Mouse (Mus musculus) adrenal gland, postnatal 14 days (tissue): ENCODE measurements around the gene Xab2. TPM values are rescaled to one million over a fixed set of nuclear protein-coding genes. Genes with fewer than 3 reads are reported as not detected.

Experiments
- DNase-seq: peaks from one replicate; pipeline ENCODE4 v3.0.0; 2021; ENCODE audit warnings: mixed read lengths
- long read RNA-seq, 2 experiments: library from polyadenylated mRNA; stranded (forward); transcript quantifications; one replicate each; pipeline ENCODE4 v2.0.0; 2021
- total RNA-seq: library from RNA; stranded (reverse); gene quantifications from 2 replicates; pipeline ENCODE4 v1.2.3, GENCODE M21; 2021

The Xab2 gene
- 31.5 and 38.2 TPM in 2 replicates for total RNA-seq
- long read RNA-seq, experiment 1, full-length matches to known transcripts: 49 of 63 reads
- long read RNA-seq, experiment 1, partial matches to known transcripts: 6 of 63 reads
- long read RNA-seq, experiment 1, other reads (novel, unspliced or antisense): 8 of 63 reads
- long read RNA-seq, experiment 2, full-length matches to known transcripts: 23 of 31 reads
- long read RNA-seq, experiment 2, partial matches to known transcripts: 5 of 31 reads
- long read RNA-seq, experiment 2, other reads (novel, unspliced or antisense): 3 of 31 reads

DNA sequence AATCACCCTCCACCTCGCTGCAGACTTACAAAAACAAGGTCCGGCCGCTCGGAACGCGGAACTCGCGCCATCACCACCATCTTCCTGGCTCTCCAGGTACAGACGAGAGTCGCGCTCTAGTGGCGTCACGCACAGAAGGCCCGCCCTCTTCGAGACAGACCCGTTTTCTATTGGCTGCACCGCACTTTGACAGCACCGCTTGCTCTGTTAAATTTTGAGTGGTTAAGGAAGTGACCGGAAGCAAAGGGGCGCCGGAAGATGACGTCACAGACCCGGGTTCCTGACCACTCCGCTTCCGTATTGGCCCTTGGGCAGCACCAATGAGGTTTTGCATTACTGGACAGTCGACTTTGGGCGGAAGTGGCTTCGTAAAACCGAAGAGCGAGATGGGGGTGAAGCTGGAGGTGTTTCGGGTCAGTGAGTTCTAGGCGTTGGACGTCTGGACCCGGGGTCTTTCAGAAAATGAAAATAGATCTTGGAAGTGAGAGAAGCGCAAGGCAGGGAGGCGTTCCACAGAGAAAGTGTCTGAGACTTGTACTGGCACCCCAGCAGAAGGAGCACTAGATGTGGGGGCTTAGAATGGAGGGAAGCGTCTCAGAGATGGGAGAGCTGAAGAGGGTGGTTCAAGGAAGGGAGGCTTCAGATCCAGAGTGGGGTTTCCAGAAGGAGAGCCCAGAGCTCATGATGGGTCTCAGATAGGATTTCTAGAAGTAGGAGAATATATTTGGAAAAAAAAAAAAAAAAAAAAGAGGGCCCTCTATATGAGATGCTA, at the start of gene Xab2, which contains the start of gene Pet100:
TSS of gene Xab2 (minus strand) at position 118 of the 772 bp plus-strand sequence.
TSS of gene Pet100 (plus strand) at position 350 of the 772 bp plus-strand sequence.
- peak; percentile 98 for DNase-seq

DNA sequence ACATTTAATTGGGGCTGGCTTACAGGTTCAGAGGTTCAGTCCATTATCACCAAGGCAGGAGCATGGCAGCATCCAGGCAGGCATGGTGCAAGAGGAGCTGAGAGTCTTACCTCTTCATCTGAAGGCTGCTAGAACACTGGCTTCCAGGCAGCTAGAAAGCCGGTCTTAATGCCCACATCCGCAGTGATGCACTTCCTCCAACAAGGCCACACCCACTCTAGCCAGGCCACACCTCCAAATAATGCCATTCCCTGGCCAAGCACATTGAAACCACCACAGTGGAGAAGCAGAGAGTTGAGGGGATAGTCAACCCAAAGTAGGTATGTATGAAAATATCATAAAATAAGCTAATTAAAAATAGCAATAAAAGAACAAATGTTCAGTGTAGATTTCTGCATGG, 49.3 kb upstream of the Xab2 start:
- DNase-seq: no peak

DNA sequence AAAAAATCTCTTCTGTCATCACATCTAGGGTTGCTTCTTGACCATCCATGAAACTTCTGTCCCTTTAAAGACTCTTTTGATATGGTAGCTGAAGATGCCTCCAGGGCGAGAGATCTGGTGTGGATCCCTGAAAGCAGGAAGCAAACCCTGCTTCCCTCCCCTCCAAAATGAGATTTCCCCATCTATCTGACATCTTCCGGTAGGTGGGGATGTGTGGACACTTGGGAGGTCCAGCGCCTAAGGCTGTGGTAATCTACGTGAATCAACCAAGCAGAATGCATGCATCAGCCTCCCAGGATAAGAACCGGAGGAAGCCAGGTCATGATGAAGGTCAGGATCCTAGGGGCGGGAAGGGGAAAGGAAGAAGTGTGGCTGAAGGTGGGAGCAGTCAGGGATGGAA, 44.4 kb upstream of the Xab2 start, which contains the start of gene Mcemp1:
TSS of gene Mcemp1 (plus strand) at position 248 of the 400 bp plus-strand sequence.
- DNase-seq: no peak

DNA sequence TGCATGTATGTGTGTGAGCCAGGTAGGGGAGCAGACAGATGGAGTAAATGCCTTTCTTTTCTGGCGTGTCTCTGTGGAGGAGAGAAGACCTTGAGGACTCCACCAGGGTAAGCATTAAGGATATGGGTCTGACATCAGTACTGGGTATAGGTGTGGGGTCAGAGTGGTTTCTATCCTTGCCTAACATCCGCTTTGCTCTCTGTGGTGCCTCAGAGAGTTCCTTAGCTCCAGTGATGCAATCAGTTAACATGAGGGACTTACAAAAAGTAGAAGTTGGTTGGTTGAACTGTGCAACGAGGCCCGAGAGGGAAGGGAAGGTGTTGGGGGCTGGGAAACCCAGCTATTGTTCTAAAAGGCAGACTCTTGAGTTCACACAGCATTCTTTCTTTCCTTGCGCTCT, 43.3 kb upstream of the Xab2 start:
- no peak for DNase-seq

DNA sequence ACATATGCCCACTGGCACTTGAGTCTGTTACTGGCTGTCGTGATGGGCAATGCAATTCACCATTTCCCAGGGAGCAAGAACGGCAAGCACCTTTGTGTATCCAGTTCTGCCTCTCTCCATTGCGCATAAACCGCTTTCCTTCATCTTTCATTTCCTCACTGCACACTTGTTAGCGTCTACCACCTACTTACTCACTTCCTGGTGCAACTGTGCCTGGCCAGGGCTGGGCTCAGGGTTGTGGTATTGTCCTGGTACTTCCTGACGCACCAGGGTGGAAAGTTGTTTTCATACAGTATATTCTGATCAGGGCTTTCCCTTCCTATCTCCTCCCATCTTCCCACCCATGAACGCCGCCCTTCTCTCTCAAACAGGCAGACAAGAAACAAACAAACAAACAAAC, 39.8 kb upstream of the Xab2 start:
- DNase-seq: no peak

DNA sequence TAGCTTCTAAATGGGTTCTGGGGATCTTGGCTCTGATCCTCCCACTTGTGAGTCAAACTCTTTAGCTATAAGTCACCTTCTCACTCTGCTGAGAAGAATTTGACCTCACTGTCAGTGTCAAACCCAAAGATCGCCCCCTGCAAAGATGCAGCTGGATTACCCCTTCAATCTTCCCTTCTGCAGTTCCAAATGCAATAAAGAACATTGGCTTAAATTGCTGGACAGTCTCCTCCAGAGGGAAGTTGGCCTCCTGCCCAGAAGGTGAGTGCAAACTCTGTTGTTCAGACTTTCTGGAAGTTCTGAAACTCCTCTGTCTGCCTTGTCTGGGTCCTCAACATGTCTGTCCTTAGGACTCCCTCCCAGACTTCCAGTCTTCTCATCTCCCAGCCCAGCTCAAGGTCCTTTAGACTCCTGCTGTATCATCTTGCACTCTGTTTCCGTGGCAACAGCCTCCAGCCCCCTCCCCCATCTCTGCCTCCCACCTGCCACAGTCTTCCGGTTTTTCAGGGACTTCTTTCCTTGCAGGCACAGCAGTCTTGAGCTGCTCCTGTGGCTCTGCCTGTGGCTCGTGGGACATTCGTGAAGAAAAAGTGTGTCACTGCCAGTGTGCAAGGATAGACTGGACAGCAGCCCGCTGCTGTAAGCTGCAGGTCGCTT, 35.7 kb upstream of the Xab2 start:
- DNase-seq: peak; percentile 45

DNA sequence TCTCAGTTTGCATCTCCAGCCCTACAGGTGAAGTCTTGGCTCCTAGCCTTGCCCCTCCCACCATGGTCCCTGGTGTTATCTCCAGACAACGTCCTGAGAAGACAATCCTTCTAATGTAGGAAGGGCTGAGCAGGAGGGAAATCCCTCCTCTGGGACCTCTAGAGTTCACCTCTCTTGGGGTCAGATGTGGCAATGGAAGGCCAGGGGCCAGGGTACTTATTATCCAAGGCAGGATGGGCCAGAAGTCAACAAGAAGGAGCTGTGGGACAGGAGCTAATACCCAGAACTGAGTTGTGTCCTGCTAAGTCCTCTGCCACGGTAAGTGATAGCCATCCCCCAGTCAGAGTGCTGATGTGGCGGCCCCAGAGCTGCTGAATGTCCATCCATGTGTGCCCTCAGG, 34.4 kb upstream of the Xab2 start, which contains the start of gene Retn:
TSS of gene Retn (plus strand) at position 245 of the 400 bp plus-strand sequence.
- DNase-seq: peak; percentile 38

DNA sequence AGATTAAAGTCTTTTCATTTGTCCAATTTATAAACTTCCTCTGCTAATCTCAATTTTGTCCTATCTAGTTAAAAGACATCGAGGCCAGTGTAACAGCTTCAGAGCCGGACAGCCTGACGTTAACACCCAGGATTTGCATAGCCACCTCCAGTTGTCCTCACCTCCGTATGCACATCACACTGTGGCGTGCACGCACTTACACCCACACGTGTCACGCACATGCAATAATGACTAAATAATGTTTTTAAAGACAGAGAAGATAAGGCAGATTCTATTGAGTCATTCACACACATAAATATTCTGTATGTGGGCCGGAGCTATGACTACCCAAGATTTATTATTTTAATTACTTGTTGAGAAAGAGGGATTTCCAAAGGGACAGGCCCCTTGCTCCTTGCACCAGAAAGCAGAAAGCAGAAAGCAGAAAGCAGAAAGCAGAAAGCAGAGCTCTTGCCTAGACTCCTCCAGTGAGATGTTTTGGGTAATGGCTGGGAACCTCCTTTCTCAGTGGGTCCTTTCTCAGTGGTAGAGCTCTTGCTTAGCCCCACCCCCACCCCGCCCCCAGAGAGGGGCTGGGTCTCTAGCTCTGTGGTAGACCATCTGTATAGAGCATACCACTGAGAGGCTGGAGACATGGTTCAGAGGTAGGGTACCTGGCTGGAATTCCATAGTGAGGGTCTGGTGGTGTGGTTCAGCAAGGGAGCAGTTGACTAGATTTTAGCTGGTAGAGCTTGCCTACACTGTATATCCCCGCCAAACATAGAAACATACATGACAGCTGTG, 33.8 kb upstream of the Xab2 start:
- DNase-seq: peak; percentile 13

DNA sequence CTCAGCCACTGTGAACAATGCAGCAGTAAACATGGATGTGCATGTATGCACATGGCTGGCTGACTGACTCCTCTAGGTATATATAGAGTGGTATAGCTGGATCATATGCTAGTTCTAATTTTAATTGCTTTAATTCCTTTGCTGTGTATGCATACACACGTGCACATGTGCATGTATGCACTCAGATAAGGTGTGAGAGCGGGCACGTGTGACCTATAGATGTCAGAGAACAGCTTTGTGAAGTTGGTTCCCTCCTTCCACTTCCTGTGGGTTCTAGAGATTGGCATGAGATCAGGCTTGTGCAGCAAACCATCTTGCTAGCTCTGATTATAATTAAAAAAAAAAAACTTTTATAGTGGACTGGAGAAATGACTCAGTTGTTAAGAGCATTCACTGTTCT, 31.7 kb upstream of the Xab2 start:
- no peak for DNase-seq

DNA sequence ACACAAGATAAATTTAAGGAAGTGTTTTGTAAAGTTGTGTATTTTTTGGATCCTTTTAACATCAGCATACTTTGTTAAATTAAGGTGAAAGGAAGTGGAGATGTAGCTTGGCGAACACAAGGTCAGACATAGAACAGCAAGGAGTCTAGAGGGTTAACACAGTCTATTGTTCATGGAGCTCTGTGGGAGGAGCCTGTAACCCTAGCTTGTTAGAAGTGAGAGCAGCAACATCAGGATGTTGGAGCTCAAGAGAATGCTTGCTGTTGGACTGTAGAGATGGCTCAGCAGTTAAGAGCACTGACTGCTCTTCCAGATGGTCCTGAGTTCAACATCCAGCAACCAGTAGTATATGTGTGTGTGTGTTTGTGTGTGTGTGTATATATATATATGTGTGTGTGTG, 27.9 kb upstream of the Xab2 start:
- no peak for DNase-seq

DNA sequence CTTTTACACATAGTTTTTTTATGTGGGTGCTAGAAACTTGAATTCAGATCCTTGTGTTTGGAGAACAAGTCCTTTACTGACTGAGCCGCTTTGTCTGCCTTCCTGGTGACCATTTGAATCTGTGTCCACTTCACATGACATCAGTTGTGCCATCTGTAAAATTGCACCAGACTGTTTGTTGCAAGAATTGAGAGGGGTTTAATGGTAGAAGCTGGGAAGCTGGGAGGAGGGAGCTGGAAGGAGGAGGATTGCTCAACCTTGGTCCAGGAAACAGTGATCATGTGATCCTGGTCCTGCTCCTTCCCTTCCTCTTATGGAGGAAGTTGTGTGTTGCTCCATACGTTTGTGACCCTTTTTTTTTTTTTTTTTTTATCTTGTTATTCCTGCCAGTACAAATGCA, 27.2 kb upstream of the Xab2 start:
- no peak for DNase-seq

DNA sequence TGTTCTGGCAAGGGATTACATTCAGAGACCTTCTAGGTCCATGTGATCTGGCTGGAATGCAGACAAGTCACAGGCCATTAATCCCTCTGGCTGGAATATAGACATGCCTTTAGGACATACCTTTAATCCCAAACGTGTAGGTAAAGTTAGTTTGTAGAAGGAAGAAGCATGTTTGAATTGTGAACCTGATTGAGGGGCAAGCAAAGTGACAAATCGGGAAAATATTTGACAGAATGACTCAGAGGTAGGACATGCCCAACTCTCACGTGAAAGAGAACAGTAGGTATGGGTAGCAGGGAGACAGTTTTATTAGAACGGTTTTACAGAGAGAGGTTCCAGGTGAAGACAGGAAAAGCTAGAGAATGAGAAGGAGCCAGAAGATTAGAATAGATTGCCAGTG, 26.4 kb upstream of the Xab2 start:
- no peak for DNase-seq

DNA sequence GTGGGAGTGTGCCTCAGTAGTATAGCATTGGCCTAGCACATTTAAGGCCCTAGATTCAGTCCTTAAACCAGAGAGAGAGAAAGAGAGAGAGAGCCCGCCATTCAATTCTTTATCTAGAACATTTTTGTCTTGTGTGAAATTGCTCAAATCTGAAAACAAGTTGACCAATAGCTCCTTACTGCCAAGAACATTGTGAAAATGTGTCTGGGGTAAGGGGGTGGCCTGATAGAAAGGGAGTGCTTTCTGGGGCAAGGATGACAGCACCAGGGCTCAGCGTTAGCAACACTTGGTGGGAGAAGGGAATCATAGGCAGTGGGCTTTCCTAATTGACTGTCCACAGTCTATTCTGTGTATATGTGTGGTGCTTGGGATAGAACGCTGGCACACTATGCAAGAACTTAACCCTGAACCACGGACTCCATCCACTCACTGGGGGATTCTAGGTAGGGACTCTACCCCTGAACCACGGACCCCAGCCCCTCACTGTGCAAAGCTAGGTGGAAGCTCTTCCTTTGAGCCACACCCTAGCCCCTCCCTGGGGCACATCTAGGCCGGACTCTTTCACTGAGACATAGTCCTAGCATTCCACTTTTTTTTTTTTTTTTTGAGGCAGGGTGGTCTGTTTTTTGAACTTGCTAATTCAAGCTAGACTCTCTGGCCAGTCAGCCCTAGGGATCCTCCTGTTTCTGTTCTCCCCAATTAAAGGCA, 25.9 kb upstream of the Xab2 start:
- DNase-seq: peak; percentile 27

DNA sequence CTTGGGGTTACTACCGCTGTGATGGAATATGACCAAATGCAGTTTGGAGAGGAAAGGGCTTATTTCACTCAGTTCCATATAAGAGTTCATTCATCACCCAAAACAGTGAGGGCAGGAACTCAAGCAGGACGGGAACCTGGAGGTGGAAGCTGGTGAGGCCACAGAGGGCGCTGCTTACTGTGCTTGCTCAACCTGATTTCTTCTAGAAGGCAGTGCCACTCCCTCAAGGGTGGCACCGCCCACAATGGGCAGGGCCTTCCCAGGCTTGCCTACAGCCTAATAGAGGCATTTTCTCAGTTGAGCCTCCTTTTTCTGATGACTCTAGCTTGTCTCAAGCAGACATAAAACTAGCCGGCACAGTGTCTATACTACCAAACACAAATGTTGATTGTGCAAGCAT, 24.7 kb upstream of the Xab2 start:
- DNase-seq: peak; percentile 85

DNA sequence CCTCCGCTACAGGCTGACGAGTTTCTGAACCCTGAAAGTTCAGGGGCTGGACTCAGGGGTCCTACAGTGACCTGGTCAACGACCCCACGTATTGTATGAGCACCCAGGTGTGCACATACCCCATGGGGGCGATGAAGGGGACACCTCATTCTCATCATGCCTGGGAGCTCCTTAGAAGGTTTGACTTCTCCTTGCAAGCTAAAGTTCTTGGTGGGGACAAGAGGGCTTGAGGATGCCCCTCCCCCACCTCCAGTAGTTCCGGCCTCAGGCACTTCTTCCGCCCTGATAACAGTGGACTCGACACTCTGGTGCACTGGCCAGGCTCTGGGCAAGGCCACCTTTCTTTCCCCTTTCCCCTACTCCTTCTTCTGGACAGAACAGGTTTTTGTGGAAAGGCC, 10.4 kb upstream of the Xab2 start:
- peak; percentile 41 for DNase-seq

DNA sequence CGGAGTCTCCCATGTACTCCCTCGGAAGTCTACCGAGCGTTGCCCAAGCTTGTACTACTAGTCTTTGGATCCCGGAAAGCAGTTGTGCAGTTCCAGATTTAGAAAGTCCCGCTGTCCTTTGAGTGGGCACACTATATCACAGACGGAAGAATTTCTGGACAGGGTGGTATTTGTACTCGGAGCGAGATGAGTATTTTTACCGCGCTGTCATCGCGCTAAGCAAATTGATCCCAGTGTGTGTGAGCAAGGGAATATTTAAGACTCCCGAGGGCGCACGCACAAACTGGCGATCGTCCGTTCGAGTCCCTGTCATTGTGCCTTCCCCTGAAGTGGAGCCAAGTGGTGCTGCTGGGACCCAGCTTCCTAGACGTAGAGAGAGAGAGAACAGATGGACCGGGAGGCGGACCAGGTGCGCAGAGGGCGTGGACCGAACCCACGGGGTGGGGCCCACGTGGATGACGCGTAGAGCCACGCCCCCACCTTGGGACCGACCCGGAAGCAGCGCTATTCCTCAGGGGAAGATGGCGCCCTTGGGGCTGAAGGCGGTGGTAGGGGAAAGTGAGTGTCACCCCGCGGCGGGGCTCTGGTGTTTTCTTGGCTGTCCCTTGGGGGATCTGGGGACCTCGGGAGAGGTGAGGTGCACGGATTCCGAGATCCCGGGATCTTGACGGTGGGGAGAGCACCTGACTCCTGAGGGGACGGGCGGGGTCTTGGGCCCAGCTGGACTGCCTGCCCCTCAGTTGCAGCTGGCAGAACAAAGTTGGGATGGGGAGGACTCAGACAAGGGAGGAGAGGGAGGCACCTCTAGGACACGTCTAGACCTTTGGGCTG, 9.7 kb upstream of the Xab2 start, which contains the start of gene Stxbp2:
TSS of gene Stxbp2 (plus strand) at position 309 of the 831 bp plus-strand sequence.
- peak; percentile 88 for DNase-seq

DNA sequence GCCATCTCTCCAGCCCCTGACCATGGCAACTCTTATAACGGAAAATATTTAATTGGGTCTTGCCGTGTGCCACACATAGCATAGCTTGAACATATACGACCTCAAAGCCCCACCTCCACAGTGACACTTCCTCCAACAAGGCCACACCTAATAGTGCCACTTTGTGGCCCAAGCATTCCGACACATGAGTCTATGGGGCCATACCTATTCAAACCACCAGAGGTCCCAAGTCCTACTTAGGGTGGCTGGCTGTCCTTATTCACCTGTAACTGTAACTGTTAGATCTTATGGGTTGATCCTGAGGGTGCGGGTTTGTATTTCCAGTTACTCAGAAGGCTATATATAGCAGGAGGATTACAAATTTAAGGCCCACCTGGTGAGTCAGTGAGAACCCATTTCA, 6.9 kb upstream of the Xab2 start:
- peak; percentile 51 for DNase-seq

DNA sequence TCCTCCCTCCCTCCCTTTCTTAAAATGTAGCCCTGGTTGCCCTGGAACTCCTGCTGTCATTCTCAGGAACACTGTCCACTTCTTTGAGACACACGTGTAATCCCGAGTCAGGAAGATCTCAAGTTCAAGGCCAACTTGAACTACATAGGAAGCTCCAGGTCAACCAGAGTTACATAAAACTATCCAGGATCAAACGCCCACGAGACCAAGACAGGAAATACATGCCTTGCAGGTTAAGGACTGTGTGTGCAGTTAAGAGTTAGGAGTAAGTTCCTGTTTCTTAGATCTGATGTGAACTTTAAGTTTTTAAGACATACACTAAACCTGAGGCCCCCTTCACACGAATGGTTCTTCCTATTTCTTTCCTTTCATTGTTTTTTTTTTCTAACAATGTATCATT, 5.9 kb upstream of the Xab2 start:
- no peak for DNase-seq

DNA sequence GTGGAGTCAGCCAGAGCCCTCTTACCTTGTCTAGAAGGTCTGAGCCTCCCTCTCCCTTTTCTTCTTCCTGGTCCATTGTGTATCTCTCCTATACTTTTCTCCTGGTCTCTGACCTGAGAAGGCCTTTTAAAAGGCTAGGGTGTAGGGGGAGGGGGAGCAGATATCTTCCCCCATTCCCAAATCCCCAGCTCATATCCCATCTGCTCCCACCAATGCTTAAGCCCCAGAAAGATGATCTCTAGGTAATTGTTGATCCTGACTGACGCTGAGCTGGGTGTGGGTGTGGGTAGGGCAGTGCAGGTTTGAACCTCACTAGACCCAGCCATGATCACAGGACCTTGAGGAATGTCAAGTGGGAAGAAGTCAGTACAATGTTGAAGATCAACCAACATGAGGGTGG, 4.3 kb upstream of the Xab2 start, which contains the start of gene Pcp2:
TSS of gene Pcp2 (minus strand) at position 101 of the 400 bp plus-strand sequence.
- no peak for DNase-seq

DNA sequence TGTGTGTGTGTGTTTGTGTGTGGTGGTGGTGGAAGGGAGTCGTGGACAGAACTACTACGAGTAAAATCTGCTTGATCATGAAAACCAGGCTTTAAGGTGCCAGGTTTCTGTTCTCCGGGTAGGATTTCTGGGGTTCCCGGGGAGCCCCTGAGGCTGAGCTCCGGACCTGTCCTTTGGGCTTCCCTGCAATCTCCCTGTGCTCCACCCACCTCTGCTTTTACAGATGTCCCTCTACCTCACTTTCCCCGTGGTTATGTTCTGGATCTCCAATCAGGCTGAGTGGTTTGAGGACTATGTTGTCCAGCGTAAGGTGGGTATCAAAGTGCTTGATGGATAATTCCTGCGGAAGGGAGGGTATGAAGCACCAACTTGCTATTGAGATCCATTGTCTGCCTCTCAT, 1.0 kb upstream of the Xab2 start:
- no peak for DNase-seq

DNA sequence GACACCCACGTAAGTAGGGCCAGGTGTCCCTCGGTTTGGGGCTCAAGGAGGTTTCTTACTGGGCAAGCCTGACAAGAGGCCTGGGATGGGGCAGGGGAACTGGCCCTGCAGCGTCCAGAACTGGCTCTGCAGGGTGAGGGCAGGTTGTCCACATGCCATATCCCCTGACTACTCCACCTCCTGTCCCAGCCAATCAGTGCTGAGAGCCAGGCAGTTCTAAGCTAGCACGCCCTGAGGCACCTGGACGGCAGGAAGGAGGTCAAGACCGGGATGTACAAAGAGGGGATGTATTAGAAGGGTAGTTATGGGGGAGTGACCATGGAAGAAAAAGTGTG, 11.3 kb downstream of the Xab2 start:
- DNase-seq: peak; percentile 34
